Mouse (Mus musculus): ENCODE measurements around the gene Bivm. TPM values are rescaled to one million over a fixed set of nuclear protein-coding genes. Genes with fewer than 3 reads are reported as not detected.
A peak's percentile ranks its signal among the peaks of the same experiment; 100 is the strongest.

Bivm gene
- polyA plus RNA-seq, 1 experiment from 2014 or later, result 16.4 TPM

DNA sequence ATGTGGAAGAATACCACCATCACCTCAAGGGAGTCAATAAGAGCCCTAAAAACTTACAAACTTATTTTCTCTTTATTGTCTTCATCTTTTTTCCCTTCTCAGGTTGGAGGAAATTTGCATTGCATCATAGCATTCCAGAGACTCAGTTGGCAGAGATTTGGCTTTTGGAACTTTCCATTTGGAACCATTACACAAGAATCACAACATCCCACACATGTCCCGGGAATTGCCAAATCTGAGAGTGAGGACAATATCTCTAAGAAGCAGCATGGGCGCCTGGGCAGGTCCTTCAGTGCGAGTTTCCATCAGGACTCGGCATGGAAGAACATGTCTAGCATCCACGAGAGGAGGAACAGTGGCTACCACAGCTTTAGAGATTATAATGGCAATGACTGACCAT, 24.0 kb downstream of the Bivm start:
- TF ChIP-seq CTCF (IDR thresholded peaks at IDR 0.05; ENCODE audit: low read depth), result no peak
- no peak for ATAC-seq (replicated peaks; ENCODE audit: low FRiP score, low read depth)
- Histone ChIP-seq H3K4me2 (ENCODE audit: low read length) (no peak overlapping the region), H3K27me3 (ENCODE audit: insufficient read depth, low read length) (no peaks in the 10 kb centered on the region), H3K4me1 (replicated peaks; ENCODE audit: insufficient read depth, low read length) (no peaks in the 10 kb centered on the region), H3K36me3 (ENCODE audit: insufficient read depth, low read length) (peaks cover 25% of the 10 kb centered on the region), H3K4me3 (replicated peaks; ENCODE audit: low read depth, low read length) (no peak overlapping the region), H3K27ac (no peak overlapping the region), H3K9me3 (replicated peaks; ENCODE audit: low read length) (no peaks in the 10 kb centered on the region), H3K9ac (ENCODE audit: low read depth, low read length) (no peak overlapping the region)
- whole genome bisulfite sequencing, result 95% methylated on average over 5 of the region's 5 CpGs
- DNase-seq (ENCODE audit: low spot score), result no peak

DNA sequence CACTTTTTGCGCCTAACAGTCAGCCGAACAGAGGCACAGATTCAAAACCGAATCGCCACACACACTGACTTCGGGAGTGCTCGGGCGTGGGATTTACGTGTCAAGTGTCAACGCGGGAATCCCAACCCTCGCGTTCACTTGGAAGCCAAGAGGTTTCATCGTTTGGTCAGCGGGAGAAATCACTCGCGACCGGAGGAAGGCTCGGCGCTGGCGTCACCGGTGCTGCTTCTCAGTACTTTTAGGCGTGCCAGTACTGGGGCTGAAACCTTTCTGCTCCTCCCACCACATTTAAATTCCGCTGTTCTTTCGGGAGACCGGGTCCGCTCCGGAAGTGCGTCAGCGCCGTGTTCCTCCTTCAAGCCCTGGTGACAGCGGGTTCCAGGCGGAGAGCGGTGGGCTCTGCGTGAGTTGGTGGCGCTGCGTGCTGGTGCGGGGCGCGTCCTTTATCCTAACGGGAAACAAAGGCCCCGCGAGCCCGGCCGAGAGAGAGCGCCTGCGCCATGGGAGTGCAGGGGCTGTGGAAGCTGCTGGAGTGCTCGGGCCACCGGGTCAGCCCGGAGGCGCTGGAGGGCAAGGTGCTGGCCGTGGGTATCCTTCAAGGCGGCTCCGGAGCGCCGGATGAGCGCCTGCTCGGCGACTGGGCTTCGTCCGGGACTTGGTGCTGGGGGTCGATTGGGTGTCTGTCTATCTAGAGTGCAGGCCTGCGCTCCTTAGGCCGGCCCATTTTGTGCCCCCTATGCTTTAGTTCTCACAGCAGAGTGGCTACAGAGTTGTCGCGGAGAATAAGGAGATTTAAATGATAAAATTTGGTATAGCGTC, 29.0 kb downstream of the Bivm start, which contains the start of gene Ercc5:
Ercc5 (plus strand) TSS at position 182 of the 819 bp plus-strand sequence.
- peak; percentile 96 for DNase-seq (ENCODE audit: low spot score)
- Histone ChIP-seq H3K36me3 (ENCODE audit: insufficient read depth, low read length) (peaks cover 7% of the 10 kb centered on the region), H3K4me2 (ENCODE audit: low read length) (peak within 1 kb of the TSS; percentile 56), H3K4me3 (replicated peaks; ENCODE audit: low read depth, low read length) (peak within 1 kb of the TSS; percentile 81), H3K9ac (ENCODE audit: low read depth, low read length) (peak within 1 kb of the TSS; percentile 69), H3K4me1 (replicated peaks; ENCODE audit: insufficient read depth, low read length) (no peaks in the 10 kb centered on the region), H3K27ac (peak within 1 kb of the TSS; percentile 90), H3K27me3 (ENCODE audit: insufficient read depth, low read length) (no peaks in the 10 kb centered on the region), H3K9me3 (replicated peaks; ENCODE audit: low read length) (no peaks in the 10 kb centered on the region)
- peak; percentile 95 for ATAC-seq (replicated peaks; ENCODE audit: low FRiP score, low read depth)
- TF ChIP-seq CTCF (IDR thresholded peaks at IDR 0.05; ENCODE audit: low read depth), result 0 out of 2 replicates have a peak, but pooled peaks have one; percentile 2
- WGBS, result under 1% methylated on average over 66 of the region's 66 CpGs

DNA sequence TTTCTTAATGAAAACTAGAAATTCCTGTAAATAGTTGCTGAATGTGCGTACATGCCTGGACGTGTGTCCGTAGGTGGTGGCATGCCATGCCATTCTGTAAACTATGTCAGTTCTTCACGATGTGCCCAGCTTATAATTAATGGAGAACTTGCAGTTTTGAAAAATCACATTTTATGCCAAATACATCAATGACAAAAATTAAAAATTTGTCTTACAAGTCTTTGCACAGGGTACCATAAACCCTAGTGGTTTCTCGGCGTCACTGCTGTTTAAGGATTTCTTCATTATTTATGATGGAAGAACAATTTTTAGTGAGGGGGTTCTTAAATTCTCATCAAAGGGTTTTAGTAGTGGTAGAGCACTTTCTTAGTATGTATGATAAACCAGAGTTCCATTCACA, 29.9 kb downstream of the Bivm start:
- 30% methylated on average over 6 of the region's 6 CpGs for WGBS
- H3K27me3 ChIP-seq (ENCODE audit: insufficient read depth, low read length), result no peaks in the 10 kb centered on the region
- H3K27ac ChIP-seq, result no peak overlapping the region
- ATAC-seq (replicated peaks; ENCODE audit: low FRiP score, low read depth) (no peak), DNase-seq (ENCODE audit: low spot score) (peak; percentile 49)
- H3K9ac ChIP-seq (ENCODE audit: low read depth, low read length), result peak overlapping the region; percentile 69; the same call in 1 of the 2 replicates
- TF ChIP-seq CTCF (IDR thresholded peaks at IDR 0.05; ENCODE audit: low read depth), result peak; percentile 48
- peak overlapping the region; percentile 81 for H3K4me3 ChIP-seq (replicated peaks; ENCODE audit: low read depth, low read length)
- H3K9me3 ChIP-seq (replicated peaks; ENCODE audit: low read length), result no peaks in the 10 kb centered on the region
- H3K4me1 ChIP-seq (replicated peaks; ENCODE audit: insufficient read depth, low read length), result no peaks in the 10 kb centered on the region
- peak overlapping the region; percentile 56 for H3K4me2 ChIP-seq (ENCODE audit: low read length)
- H3K36me3 ChIP-seq (ENCODE audit: insufficient read depth, low read length), result no peaks in the 10 kb centered on the region

DNA sequence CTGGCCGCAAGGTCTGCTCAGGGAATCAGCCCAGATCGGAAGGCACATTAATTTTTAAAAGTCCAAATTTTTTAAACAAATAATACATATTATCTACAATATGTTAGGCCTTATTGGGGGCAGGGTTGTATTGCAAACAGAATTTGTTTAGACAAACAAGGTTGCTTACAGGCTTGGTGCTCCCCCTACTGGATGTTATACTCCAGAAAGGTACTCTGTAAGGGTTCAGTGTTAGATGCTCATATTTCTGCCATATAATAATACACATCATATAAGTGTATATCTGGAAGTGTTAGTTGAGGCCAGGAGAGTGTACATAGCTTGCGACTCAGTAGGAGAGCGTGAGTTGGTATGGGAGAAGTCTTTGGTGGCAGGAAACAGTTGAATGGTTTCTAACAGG, 36.5 kb downstream of the Bivm start:
- H3K4me3 ChIP-seq (replicated peaks; ENCODE audit: low read depth, low read length), result no peak overlapping the region
- no peaks in the 10 kb centered on the region for H3K4me1 ChIP-seq (replicated peaks; ENCODE audit: insufficient read depth, low read length)
- ATAC-seq (replicated peaks; ENCODE audit: low FRiP score, low read depth) (no peak), DNase-seq (ENCODE audit: low spot score) (peak; percentile 33)
- 0 out of 2 replicates have a peak, but pooled peaks cover 3% of the 10 kb centered on the region for H3K36me3 ChIP-seq (ENCODE audit: insufficient read depth, low read length)
- WGBS, result 95% methylated on average over 4 of the region's 4 CpGs
- no peak overlapping the region for H3K27ac ChIP-seq
- TF ChIP-seq CTCF (IDR thresholded peaks at IDR 0.05; ENCODE audit: low read depth), result peak; percentile 51; the same call in 1 of the 2 replicates
- H3K9me3 ChIP-seq (replicated peaks; ENCODE audit: low read length), result no peaks in the 10 kb centered on the region
- no peaks in the 10 kb centered on the region for H3K27me3 ChIP-seq (ENCODE audit: insufficient read depth, low read length)
- H3K9ac ChIP-seq (ENCODE audit: low read depth, low read length), result no peak overlapping the region
- H3K4me2 ChIP-seq (ENCODE audit: low read length), result no peak overlapping the region

DNA sequence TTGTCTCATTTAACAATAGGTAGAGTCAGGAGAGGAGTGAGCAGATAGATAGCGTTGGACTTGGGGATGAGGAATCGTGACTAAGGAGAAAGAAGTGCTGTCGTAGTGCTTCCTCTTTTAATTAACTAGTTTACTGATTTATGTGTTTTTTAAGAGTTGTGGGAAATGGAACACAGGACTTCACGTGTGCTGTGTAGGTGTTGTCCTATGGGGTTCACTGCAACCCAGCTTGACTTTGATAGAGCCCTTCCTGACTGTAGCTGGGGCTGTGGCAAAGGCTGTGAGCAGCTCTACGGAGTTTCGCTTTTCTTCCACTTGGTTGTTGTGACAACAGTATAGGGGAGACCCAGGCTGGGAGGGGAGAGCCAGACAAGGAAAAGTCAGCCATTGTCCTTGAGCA, 39.6 kb downstream of the Bivm start:
- Histone ChIP-seq H3K4me1 (replicated peaks; ENCODE audit: insufficient read depth, low read length) (no peaks in the 10 kb centered on the region), H3K9ac (ENCODE audit: low read depth, low read length) (no peak overlapping the region), H3K27me3 (ENCODE audit: insufficient read depth, low read length) (no peaks in the 10 kb centered on the region), H3K4me2 (ENCODE audit: low read length) (no peak overlapping the region), H3K27ac (no peak overlapping the region), H3K4me3 (replicated peaks; ENCODE audit: low read depth, low read length) (no peak overlapping the region), H3K36me3 (ENCODE audit: insufficient read depth, low read length) (peaks cover 19% of the 10 kb centered on the region), H3K9me3 (replicated peaks; ENCODE audit: low read length) (no peaks in the 10 kb centered on the region)
- no peak for ATAC-seq (replicated peaks; ENCODE audit: low FRiP score, low read depth)
- no peak for TF ChIP-seq CTCF (IDR thresholded peaks at IDR 0.05; ENCODE audit: low read depth)
- DNase-seq (ENCODE audit: low spot score), result no peak
- WGBS, result 81% methylated on average over 6 of the region's 6 CpGs

DNA sequence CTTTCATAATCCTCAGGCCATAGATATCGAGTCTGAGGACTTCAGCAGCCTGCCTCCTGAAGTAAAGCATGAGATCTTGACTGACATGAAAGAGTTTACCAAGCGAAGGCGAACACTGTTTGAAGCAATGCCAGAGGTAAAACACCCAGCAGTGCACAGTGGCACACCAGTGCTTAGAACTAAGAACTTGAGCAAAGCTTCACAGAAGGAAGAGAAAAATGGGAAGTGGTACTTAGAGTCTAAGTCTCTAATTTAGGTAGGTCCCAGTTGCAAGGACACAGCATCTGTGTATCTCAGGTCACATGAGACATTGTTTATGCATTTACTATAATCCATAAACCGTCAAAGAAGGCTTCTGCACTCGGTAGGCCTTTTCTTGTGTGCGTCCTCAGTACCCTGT, 43.1 kb downstream of the Bivm start:
- no peaks in the 10 kb centered on the region for H3K27me3 ChIP-seq (ENCODE audit: insufficient read depth, low read length)
- no peak for ATAC-seq (replicated peaks; ENCODE audit: low FRiP score, low read depth)
- no peak overlapping the region for H3K4me3 ChIP-seq (replicated peaks; ENCODE audit: low read depth, low read length)
- H3K4me2 ChIP-seq (ENCODE audit: low read length), result no peak overlapping the region
- TF ChIP-seq CTCF (IDR thresholded peaks at IDR 0.05; ENCODE audit: low read depth), result no peak
- no peak for DNase-seq (ENCODE audit: low spot score)
- peaks cover 23% of the 10 kb centered on the region for H3K36me3 ChIP-seq (ENCODE audit: insufficient read depth, low read length)
- no peak overlapping the region for H3K9ac ChIP-seq (ENCODE audit: low read depth, low read length)
- H3K9me3 ChIP-seq (replicated peaks; ENCODE audit: low read length), result no peaks in the 10 kb centered on the region
- no peak overlapping the region for H3K27ac ChIP-seq
- 96% methylated on average over 6 of the region's 6 CpGs for WGBS
- H3K4me1 ChIP-seq (replicated peaks; ENCODE audit: insufficient read depth, low read length), result no peaks in the 10 kb centered on the region
